Mouse (Mus musculus) ES-Bruce4 (cell line): ENCODE results near the gene Dock10. TPM values are rescaled to one million over a fixed set of nuclear protein-coding genes. Genes with fewer than 3 reads are reported as not detected.

Experiments used
- H3K27ac ChIP-seq: 2 replicates; pipeline ENCODE4 v1.5.1; 2012; ENCODE audit warnings: low read length, inconsistent platforms; ENCODE audit not compliant: insufficient read depth
- H3K27me3 ChIP-seq: 2 replicates; pipeline ENCODE4 v1.6.1; 2012; ENCODE audit warnings: mild to moderate bottlenecking, low read length, inconsistent platforms; ENCODE audit not compliant: control insufficient read depth, poor library complexity, insufficient read depth, severe bottlenecking
- H3K36me3 ChIP-seq: 2 replicates; pipeline ENCODE4 v1.6.1; 2012; ENCODE audit warnings: inconsistent platforms, mild to moderate bottlenecking, low read length, moderate library complexity; ENCODE audit not compliant: control insufficient read depth, poor library complexity, insufficient read depth, severe bottlenecking
- H3K4me1 ChIP-seq: one replicate; pipeline ENCODE4 v1.8.1; 2011; ENCODE audit warnings: low read length; ENCODE audit not compliant: control insufficient read depth, insufficient read depth
- H3K4me3 ChIP-seq: 2 replicates; pipeline ENCODE4 v1.5.1; 2011; ENCODE audit warnings: low read depth, mild to moderate bottlenecking, low read length
- H3K9ac ChIP-seq: 2 replicates; pipeline ENCODE4 v1.6.1; 2012; ENCODE audit warnings: low read depth, mild to moderate bottlenecking, inconsistent platforms; ENCODE audit not compliant: poor library complexity, severe bottlenecking
- H3K9me3 ChIP-seq: replicated peaks from 2 replicates; pipeline ENCODE4 v1.6.1; 2012; ENCODE audit warnings: mild to moderate bottlenecking, low read length, inconsistent platforms; ENCODE audit not compliant: control insufficient read depth, poor library complexity, insufficient read depth, severe bottlenecking
- CTCF ChIP-seq: IDR thresholded peaks from one replicate; pipeline ENCODE4 v1.8.1; 2011; ENCODE audit warnings: low read depth, low read length
- EP300 ChIP-seq: IDR thresholded peaks from 2 replicates; pipeline ENCODE4 v1.6.1; 2011; ENCODE audit warnings: low read depth, low read length; ENCODE audit not compliant: insufficient read depth
- POLR2A ChIP-seq: IDR thresholded peaks from one replicate; pipeline ENCODE4 v1.8.1; 2011; ENCODE audit warnings: low read length; ENCODE audit not compliant: insufficient read depth
- polyA plus RNA-seq: library from polyadenylated mRNA; stranded (reverse); fragments of >200 nt; gene quantifications from 2 replicates; pipeline ENCODE4 v1.2.4, GENCODE M21; 2011; ENCODE audit warnings: low read depth; ENCODE audit not compliant: missing spikeins, insufficient read depth, insufficient read length

Dock10 gene
- polyA plus RNA-seq, 1 experiment, result not detected

- Histone ChIP-seq H3K27ac (no peak overlapping the region), H3K27me3 (no peaks in the 10 kb centered on the region), H3K9ac (no peak overlapping the region), H3K9me3 (no peaks in the 10 kb centered on the region), H3K4me1 (no peaks in the 10 kb centered on the region), H3K4me3 (no peak overlapping the region), H3K36me3 (no peaks in the 10 kb centered on the region)
- TF ChIP-seq EP300 (no peak), POLR2A (no peak), CTCF (no peak)
Measured at GRCm38 (mm10) chr1:80614750-80615149, 143.6 kb downstream of the Dock10 start.

GRCm38 (mm10) chr1:80613395-80614011 is 144.8 kb downstream of the Dock10 start:
- Histone ChIP-seq H3K27me3 (no peaks in the 10 kb centered on the region), H3K27ac (no peak overlapping the region), H3K9ac (no peak overlapping the region), H3K36me3 (no peaks in the 10 kb centered on the region), H3K4me1 (no peaks in the 10 kb centered on the region), H3K4me3 (no peak overlapping the region), H3K9me3 (no peaks in the 10 kb centered on the region)
- TF ChIP-seq EP300 (no peak), POLR2A (no peak), CTCF (no peak)

GRCm38 (mm10) chr1:80607546-80607945 is 150.8 kb downstream of the Dock10 start:
- H3K9ac ChIP-seq, result no peak overlapping the region
- no peaks in the 10 kb centered on the region for H3K36me3 ChIP-seq
- no peaks in the 10 kb centered on the region for H3K27me3 ChIP-seq
- TF ChIP-seq CTCF, result no peak
- no peak for TF ChIP-seq EP300
- TF ChIP-seq POLR2A, result no peak
- H3K4me1 ChIP-seq, result no peaks in the 10 kb centered on the region
- no peak overlapping the region for H3K27ac ChIP-seq
- no peak overlapping the region for H3K4me3 ChIP-seq
- H3K9me3 ChIP-seq, result no peaks in the 10 kb centered on the region

DNA sequence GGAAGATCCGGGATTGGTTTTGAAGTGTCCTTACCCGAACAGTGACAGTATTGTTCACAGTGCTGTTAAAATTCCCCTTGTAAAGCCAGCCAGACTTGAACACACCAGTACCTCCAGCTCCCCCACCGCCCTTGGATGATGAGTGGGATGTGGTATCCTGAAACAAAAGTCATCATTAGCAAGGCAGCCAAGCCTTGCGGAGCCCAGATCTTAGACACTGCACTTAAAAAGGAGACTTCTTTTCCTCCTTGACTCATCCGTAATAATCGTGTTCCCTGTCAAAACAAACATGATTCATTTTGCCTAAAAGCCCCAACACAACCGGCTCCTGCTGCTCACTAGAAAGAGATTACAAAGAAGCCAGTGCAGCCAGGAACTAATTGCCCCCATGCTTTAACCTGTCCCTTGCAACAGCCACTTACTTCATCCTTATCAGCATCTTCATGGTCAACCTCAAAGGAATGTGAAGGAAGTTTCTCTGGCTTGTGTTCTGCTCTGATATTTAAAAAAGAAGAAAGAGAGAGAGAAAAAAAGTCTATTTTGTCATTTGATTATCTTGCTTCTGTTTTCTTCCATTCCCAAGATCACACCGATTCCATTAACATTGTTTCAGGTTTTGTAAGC is 152.1 kb downstream of the Dock10 start:
- H3K27me3 ChIP-seq, result no peaks in the 10 kb centered on the region

DNA sequence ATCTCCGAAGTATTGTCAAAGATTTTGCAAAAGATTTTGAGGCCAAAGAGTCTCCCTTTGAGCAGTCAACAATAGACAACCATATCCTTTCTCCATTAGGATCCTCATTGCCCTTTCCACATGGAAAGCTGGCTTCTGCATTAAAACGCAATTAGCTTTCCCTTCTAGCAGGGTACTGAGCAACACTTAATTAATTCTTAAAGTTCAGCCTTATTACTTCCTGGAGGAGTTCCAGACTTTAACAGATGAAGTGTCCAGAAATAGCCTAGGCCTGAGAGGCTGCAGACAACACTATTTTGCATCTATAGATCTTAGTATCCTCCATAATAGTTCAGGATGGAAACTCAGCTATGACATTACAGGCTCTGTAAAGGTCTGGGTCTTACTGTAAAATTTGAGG is 154.0 kb downstream of the Dock10 start:
- Histone ChIP-seq H3K4me1 (no peaks in the 10 kb centered on the region), H3K27me3 (no peaks in the 10 kb centered on the region), H3K27ac (no peak overlapping the region), H3K9me3 (no peaks in the 10 kb centered on the region), H3K36me3 (no peaks in the 10 kb centered on the region), H3K4me3 (no peak overlapping the region), H3K9ac (no peak overlapping the region)
- no peak for TF ChIP-seq CTCF
- TF ChIP-seq EP300, result no peak
- TF ChIP-seq POLR2A, result no peak

More for the DNA sequence above, 152.1 kb downstream of the Dock10 start:
- Histone ChIP-seq H3K4me3 (no peak overlapping the region), H3K36me3 (no peaks in the 10 kb centered on the region), H3K4me1 (no peaks in the 10 kb centered on the region), H3K27ac (no peak overlapping the region), H3K9me3 (no peaks in the 10 kb centered on the region), H3K9ac (no peak overlapping the region)
- TF ChIP-seq CTCF (no peak), POLR2A (no peak), EP300 (no peak)

DNA sequence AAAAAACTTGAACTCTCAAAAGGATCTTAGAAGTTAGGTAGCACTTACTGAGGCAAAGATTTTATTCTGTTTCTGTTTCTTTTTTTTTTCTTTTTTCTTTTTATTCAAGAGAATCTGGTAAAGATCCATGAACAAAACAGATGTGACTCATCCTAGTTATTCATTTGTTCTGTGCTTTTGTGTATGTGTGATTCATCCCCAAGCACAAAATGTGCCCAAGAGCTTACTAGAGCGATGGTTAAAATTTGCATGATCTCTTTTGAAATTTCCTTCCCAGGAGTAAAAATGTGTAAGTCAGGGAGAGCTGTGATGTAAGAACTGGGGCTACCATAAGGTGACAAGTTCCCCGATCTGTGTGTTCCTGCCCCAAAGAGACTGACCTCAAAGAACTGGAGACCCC is 155.2 kb downstream of the Dock10 start:
- H3K9me3 ChIP-seq, result no peaks in the 10 kb centered on the region
- H3K4me1 ChIP-seq, result no peaks in the 10 kb centered on the region
- no peak overlapping the region for H3K4me3 ChIP-seq
- H3K27me3 ChIP-seq, result no peaks in the 10 kb centered on the region
- no peaks in the 10 kb centered on the region for H3K36me3 ChIP-seq
- H3K27ac ChIP-seq, result no peak overlapping the region
- no peak overlapping the region for H3K9ac ChIP-seq
- TF ChIP-seq EP300 (no peak), POLR2A (no peak), CTCF (no peak)
